Mouse (Mus musculus): ENCODE measurements around the gene Kansl2. TPM values are rescaled to one million over a fixed set of nuclear protein-coding genes. Genes with fewer than 3 reads are reported as not detected.
"Not testable (repeated sequence)": the region's sequence is repeated elsewhere in the genome, so short reads cannot be mapped to it uniquely, and the experiment has no call there.

Gene Kansl2
- total RNA-seq, 2 experiments from 2014 or later, result 74.0 to 75.6 TPM

DNA sequence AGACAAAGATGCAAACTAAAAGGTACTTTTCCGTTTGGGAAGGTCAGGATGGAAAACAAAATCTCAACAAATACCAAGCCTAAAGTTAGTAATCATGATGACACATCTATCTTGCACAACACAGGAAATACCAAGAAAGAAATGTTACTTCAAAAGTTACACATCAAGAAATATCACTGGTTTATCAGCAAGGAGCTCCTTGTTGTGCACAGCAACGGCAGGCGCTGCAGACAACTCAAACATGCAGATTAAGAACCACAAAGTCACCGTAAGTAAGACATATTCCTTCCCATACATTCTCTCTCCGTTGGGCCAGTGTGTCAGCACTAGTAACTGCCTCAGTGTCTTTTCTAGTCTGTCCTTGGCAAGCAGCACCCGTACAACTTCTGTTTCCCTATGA, 7.0 kb upstream of the Kansl2 start:
- intact Hi-C loops (cut with DNase I), result no loop called here

DNA sequence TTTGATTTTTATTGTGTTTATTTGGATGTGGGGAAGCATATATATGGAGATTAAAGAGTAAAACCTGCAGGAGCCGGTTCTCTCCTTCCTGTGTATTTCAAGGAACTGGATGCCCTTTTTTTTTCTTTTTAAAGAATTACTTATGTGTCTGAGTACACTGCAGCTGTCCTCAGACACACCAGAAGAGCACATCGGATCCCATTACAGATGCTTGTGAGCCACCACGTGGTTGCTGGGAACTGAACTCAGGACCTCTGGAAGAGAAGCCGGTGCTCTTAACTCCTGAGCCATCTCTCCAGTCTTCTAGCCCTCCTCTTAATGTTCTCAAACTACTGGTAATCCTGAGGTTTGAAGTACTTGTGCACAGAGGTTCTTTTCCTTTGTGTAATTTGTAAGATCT, 3.9 kb upstream of the Kansl2 start:
- no peak for DNase-seq (ENCODE audit: low spot score)
- intact Hi-C loops (cut with DNase I), result no loop called here

More for the DNA sequence above, 7.0 kb upstream of the Kansl2 start:
- DNase-seq (ENCODE audit: low spot score), result no peak

DNA sequence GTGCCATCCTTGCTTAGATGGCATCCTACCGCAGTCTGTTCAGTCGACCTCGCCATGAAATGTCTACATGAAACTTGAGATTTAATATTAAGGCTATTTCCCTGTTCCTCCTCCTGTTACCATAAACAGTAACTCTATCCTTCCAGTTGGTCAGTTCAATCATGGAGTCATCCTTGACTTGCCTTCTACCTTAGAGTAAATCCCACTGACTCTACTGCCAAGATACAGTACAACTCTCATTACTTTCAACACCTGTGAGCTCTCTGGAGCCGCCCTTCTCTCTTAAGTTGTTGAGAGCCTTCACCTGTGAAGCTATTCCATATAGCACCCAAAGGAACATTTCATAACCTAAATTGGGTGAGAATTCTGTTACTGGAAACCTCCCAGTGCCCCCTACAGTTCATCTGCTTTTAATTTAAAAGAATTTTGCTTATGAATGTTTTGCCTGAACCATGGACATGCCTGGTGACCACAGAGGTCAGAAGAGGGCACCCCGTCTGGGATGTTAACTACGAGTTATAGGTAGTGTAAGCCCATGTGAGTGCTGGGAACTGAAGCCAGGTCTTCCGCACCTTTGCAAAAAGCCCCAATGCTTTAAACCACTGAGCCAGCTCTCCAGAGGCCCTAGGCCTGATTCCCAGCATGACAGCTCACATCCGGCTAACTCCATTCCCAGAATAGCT, 2.9 kb upstream of the Kansl2 start:
- intact Hi-C loops (cut with DNase I), result no loop called here
- DNase-seq (ENCODE audit: low spot score), result no peak

DNA sequence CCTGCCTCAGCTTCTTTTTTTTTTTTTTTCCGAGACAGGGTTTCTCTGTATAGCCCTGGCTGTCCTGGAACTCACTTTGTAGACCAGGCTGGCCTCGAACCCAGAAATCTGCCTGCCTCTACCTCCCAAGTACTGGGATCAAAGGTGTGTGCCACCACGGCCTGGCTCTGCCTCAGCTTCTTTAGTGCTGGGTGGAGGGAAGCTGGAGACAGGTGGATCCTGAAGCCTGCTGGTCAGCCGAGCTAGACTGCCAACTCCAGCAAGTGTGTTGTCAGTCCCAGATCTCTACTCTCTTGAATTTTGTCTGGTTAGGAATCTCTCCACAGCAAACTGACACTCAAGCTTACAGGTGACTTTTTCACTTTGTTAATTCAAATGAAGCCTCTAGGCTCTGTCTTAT, 1.9 kb upstream of the Kansl2 start:
- intact Hi-C loops (cut with DNase I), result no loop called here
- DNase-seq (ENCODE audit: low spot score), result no peak

DNA sequence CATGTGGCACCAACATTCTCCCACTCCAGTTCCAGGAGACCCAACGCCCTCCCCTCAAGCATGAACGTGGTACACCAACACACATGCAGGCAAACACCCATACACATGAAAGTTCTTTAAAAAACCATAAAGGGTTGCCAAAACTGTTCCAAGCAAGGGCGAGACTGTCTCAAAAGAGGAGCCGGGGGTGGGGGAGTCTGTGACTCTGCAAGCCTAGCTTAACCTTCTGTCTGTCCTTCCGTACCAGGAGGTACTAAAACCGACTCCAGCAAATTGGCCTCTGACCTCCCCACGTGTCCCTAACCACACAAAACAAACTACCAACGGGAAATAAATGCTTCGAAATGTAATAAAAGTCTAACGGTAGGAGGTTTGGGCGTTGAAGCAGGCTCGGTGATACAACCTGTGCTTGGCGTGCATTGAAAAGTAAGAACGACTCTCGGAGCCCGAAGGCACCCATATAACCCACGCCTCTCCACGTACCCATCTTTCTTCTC, 981 bp downstream of the Kansl2 start:
- no peak for DNase-seq (ENCODE audit: low spot score)
- intact Hi-C loops (cut with DNase I), result loop anchor here (2.0 kb wide), 1 partner anchor 34 kb away; no protein-coding TSS in a partner anchor

DNA sequence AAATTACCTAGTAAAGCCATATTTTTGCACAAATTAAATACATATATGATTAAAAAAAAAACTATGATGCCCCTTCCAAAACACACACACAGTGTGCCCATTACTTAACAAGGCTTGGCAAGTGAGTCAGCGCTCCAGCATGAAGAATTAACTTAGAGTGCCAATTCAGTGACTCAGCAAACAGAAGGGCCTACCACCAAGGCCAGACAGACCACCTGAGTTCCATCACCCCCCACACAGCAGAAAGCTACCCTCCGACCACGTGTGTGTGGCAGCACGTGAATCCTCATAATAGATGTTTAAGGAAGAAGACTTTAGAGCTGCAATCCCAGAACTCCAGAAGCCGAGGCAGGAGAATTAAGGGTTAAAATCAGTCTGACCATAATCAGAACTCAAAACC, 1.8 kb downstream of the Kansl2 start:
- intact Hi-C loops (cut with DNase I), result loop anchor here (2.0 kb wide), 1 partner anchor 35 kb away; no protein-coding TSS in a partner anchor
- no peak for DNase-seq (ENCODE audit: low spot score)

DNA sequence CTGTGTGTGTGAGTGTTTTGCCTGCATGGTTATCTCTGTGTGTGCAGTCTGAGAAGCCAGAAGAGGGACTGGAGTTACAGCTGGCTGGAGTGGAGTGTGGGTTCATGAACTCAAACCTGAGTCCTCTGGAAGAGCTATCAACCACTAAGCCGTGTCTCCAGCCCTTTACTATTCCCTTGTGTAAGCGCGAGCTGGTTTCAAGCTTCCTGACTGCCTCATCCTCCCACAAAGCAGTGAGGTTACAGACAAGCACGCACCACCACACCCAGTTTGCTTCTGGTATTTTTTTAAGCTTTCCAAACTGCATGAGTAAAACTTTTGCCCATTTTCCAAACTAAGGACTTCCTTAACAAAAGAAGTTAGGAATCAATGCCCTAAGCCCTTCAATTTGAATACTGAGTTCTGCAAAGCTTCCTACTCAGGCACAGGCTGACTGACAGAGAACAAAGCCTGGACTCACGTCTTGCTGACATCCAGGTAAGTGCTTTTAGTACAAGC, 5.9 kb downstream of the Kansl2 start:
- intact Hi-C loops (cut with DNase I), result no loop called here
- DNase-seq (ENCODE audit: low spot score), result no peak

DNA sequence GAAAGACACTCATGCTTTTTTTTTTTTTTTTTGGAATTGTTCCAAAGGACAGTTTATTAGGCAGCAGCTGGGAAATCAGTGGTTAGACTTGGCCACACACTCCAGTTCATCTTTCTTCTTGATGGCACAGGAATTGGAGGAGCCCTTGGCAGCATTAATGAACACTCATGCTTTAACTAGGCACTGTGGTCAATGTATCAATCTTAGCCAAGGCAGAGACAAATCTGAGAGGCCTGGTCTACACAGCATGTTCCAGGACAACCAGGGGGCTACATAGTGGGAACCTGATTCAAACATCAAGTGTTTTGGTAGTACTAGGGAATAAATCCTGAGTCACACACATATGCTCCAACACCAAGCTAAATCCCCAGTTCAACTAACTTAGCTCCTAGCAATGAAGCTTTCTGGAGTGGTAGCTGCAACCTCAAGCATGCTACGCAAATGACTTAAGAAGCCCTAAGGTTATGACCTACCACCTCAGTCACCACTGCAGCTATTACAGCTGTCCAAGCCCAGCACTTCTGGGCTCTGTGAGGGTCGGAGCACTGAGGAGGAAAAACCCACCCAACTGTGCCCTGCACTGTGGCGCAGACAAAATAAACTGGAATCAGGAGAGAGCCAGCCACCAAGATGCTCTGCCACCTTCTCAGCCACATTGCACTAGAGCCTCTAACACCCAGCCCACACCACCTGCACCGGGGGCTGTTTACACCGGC, 6.8 kb downstream of the Kansl2 start:
- intact Hi-C loops (cut with DNase I), result no loop called here
- DNase-seq (ENCODE audit: low spot score), result no peak

DNA sequence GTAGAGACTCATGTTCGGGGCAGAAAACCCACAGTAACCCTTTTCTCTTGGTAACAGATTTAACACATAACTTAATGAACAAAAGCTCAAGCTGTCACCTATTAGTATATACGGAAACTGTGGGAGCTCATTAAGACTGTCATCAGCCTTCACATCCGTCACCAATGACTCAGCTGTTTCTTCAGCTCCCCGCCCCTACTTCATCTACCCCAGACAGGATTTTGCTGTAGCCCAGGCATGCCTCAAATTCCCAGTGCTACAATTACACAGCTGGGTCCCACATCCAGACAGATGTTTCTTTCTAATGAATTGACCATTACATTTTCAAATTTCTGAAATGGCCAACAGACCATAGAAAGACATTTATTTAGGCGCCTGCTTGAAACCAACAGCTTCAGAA, 8.0 kb downstream of the Kansl2 start:
- intact Hi-C loops (cut with DNase I), result no loop called here
- DNase-seq (ENCODE audit: low spot score), result no peak

DNA sequence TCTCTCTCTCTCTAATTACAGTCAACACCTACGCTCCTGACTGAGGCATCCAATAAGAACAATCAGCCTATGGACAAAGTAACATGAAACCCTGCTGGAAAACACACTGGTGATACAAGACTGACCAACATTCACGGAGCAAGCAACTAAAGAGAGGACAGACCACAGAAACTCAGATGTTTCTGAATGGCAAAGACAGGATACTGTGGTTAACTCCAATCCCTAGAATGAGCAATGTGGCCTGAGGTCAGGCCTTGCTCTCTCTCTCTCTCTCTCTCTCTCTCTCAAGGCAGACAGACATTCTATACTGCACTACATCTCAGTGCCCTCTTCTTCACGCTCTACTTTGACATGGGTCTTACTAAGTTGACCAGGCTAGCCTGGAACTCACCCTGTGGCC, 12.8 kb downstream of the Kansl2 start:
- intact Hi-C loops (cut with DNase I), result no loop called here
- no peak for DNase-seq (ENCODE audit: low spot score)

DNA sequence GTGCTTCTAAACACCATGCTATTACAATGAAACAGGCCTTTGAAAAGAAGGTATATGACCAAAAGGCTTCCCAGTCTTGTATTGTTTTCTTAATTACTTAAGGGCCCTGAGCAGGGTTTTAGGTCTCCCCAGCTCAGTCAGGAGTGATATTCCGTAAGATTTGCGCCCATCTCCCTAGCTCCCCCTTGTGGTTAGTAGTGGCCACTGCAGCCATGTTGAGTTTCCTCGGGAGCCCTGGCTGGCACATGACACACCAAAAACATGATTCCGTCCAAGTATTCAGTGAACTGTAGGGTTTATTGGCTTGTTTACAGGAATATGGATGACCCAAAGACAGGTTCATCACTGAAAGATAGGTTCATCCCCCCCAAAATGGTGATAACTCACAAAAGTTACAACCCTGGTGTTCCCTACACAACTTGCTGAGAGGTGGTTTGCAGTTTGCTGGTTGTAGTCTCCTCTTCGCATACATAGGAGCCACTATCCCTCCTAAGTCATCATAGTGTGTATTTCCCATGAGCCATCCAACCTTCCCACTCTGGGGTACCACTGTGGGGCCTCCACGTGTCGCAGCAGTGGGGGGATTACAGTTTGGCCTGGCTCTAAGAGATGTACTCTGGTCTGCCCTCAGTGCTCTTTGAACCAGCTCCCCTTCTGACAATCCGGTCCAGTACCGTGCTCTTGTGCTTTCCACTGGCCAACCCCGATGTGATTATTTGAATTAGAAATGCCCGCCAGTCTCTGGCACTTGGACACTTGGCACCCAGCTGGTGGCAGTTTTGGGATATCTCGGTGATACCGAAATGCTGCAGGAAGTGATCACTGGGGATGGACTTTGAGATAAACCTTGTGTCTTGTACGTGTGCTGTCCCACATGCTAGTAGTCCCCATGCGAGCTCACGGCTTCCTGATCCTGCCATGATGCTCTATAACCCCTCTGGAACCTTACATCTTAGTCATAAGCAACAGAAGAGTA, 16.4 kb downstream of the Kansl2 start:
- peak; percentile 25 for DNase-seq (ENCODE audit: low spot score)
- intact Hi-C loops (cut with DNase I), result no loop called here

DNA sequence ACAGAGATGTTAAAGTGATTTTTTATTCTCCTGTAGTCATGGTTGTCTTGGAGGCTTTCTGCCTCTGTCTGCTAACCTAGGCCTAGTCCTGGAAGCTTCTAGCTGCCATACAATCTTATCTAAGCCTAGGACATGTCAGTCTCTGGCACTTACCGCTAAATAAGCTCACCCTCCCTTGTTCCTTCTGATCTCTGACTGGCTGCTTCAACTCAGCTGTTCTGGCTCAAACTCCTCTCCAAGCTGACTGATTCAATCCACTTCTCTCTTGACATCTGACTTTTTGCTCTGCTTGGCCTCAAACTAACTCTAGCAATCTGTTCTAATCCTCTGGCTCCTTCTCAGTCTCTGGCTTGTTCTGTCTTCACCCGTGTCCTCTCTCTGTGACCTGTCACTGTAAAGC, 19.2 kb downstream of the Kansl2 start:
- intact Hi-C loops (cut with DNase I); DNase-seq (ENCODE audit: low spot score): not testable (repeated sequence)

DNA sequence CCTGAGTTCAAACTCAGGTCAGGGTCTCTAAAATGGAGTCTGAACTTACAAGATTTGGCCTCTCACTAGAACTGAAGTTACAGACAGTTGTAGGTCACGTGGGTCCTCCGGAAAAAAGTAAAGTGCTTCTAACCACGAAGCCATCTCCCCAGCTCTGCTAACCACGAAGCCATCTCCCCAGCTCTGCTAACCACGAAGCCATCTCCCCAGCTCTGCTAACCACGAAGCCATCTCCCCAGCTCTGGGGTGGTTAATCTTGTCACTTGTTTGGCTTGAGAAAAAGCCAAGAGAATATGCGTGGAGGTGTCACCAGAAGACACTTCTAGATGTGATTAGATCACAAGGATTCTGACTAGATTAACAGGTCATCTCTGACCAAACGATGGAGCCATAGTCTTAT, 19.9 kb downstream of the Kansl2 start:
- intact Hi-C loops (cut with DNase I), result no loop called here
- DNase-seq (ENCODE audit: low spot score), result no peak

DNA sequence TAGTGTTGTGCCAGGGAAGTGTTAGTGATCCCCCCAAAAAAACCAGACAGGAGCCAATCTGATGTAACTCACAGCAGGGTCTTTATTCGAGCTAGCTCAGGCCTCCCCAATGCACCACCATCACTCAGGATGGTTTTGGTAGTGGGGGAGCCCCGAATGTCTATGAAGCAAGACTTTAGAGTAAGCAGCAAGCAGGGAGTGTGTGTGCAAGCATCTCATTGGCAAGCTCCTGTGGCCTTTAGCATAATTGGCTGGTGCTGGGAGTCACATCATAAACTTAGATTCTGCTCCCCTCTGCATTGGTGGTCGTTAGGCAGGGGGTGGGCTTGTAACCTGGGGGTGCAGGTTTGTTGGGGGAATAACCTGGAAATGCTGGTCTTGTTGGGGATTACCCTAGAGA, 20.4 kb downstream of the Kansl2 start:
- intact Hi-C loops (cut with DNase I); DNase-seq (ENCODE audit: low spot score): not testable (repeated sequence)

DNA sequence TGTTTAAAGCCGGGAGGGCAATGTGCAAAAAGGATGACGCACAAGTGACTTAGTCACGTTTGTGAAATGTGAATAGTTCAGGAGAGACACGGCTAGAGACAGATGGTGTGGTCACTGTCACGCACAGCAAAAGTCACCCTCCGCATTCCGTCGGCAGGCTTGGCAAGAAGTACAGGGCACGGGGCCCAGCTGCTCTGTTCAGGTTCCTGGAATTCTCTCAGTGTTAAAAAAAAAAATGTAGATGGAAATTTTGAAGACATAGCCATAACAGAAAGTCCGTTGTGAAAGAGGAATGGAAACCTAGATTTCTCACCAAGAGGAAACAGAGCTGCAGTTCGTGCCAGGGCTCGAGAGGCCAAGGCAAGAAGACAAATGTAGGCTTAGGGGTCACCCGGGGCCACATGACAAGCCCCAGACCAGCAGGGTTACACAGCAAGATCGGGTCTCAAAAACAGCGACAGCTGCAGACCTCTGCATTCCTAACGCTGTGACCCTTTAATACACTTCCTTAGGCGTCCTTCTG, 21.2 kb downstream of the Kansl2 start:
- peak; percentile 53 for DNase-seq (ENCODE audit: low spot score)
- intact Hi-C loops (cut with DNase I), result no loop called here

DNA sequence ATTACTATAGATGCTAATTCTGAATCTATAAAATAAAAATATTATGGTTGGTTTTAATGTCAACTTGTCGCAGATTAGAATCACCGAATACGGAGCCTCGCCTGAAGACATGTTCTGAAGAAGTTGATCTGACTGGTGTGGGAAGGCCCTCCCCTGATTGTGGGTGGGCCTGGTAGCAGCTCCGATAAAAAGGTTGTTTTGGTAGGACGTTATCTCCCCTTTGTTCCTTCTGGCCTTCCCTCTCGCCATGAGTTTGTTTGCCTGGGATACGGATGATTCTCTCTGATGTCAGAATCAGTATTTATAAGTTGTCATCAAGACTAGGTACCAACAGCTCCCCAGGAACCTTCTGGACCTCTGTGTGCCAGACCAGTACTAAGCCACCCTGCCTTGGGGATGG, 21.8 kb downstream of the Kansl2 start:
- intact Hi-C loops (cut with DNase I), result no loop called here
- DNase-seq (ENCODE audit: low spot score), result no peak

DNA sequence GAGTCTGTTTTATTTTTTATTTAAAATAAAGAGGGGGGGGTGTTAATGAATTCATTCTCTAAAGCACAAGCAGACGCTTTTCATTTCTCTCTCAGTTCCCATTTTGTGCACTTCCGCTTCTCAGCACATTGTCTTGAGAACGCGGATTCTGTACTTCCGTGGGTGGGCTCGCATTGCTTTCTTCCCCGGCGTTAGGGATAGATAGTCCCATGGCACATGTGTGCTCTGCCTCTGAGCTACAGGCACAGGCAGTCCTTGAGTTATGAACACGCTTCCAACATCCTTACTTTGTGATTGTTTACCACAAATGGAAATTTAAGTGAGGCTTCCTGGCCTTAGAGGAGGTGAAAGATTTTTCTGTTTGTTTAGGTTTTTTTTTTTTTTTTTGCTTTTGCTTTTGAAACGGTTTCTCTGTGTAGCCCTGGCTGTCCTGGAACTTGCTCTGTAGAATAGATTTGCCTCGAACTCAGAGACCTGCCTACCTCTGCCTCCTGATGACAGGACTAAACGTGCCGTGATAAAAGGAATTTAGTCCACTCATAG, 22.6 kb downstream of the Kansl2 start:
- intact Hi-C loops (cut with DNase I), result loop anchor here (2.0 kb wide), 1 partner anchor 103 kb away; no protein-coding TSS in a partner anchor
- peak; percentile 19 for DNase-seq (ENCODE audit: low spot score)

DNA sequence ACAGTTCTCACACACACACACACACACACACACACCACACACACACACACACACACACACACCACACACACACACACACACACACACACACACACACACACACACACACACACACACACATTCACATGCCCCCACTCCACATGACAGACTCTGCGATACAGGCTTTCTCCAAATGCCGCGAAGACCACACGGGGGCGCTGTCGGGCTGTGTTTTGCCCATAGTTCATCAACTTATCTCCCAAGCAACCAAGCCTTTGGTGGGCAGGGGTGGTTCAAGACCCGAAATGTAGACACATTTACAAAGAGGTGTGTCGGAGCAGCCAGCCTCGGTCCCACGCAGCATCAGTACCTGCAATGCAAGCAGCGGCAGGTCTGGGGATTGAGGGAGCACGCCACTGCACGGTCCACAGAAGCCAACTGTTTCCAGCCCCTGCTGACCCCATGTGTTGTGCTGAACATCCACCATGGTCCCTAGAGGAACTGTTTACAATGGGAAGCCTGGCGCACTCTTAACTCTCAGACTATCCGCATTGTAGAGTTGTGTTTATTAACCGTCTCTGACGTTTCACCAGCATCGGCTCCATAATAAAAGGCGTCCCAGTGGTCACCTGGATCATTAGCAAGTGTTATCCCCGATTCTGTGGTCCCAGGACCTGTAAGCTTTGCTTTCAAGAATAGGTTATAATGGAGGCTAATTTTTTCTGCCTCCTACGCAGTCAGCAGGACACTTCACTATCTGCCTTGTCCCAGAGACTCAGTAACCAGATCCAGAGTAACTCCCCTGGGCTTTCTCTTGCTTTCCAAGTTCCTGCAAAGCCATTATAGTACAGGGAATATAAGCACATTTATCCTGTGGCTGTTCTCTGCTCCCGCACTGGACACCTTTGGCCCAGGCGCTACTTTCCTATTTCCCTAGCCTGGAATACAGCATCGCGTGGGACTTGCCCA, 23.4 kb downstream of the Kansl2 start:
- intact Hi-C loops (cut with DNase I), result loop anchor here (2.0 kb wide), 1 partner anchor 104 kb away; no protein-coding TSS in a partner anchor

More for the DNA sequence above, 23.4 kb downstream of the Kansl2 start:
- peak; percentile 35 for DNase-seq (ENCODE audit: low spot score)
